Mouse (Mus musculus) thymus, postnatal 4 days (tissue): Measurements from ENCODE around the gene Vmn1r4.
A peak's percentile ranks its signal among the peaks of the same experiment; 100 is the strongest.

Experiments
- DNase-seq: peaks from one replicate; pipeline ENCODE4 v3.0.0; 2021

Vmn1r4 gene

GRCm38 (mm10) chr6:56923726-56924707 lies at the start of gene Vmn1r4, which contains the start of gene Nt5c3:
Gene Vmn1r4, plus strand, starts transcription at chr6:56924015.
Gene Nt5c3, minus strand, starts transcription at chr6:56923932.
- peak; percentile 97 for DNase-seq

GRCm38 (mm10) chr6:56876870-56877269 lies 46.9 kb upstream of the Vmn1r4 start:
- DNase-seq = no peak

GRCm38 (mm10) chr6:56877985-56878384 lies 45.8 kb upstream of the Vmn1r4 start:
- peak; percentile 27 for DNase-seq

GRCm38 (mm10) chr6:56879352-56879955 lies 44.4 kb upstream of the Vmn1r4 start:
- no peak for DNase-seq

GRCm38 (mm10) chr6:56888561-56888960 lies 35.3 kb upstream of the Vmn1r4 start:
- DNase-seq = no peak

- no peak for DNase-seq
Measured at GRCm38 (mm10) chr6:56890762-56891161, 33.1 kb upstream of the Vmn1r4 start.

GRCm38 (mm10) chr6:56899601-56900000 lies 24.2 kb upstream of the Vmn1r4 start:
- no peak for DNase-seq

- no peak for DNase-seq
Measured at GRCm38 (mm10) chr6:56901336-56901735, 22.5 kb upstream of the Vmn1r4 start.

- DNase-seq = peak; percentile 62
Measured at GRCm38 (mm10) chr6:56901824-56902386, 21.9 kb upstream of the Vmn1r4 start.

- peak; percentile 31 for DNase-seq
Measured at GRCm38 (mm10) chr6:56902606-56903520, 21.0 kb upstream of the Vmn1r4 start.

GRCm38 (mm10) chr6:56903831-56904230 lies 20.0 kb upstream of the Vmn1r4 start:
- no peak for DNase-seq

- no peak for DNase-seq
Measured at GRCm38 (mm10) chr6:56904330-56904729, 19.5 kb upstream of the Vmn1r4 start.

- no peak for DNase-seq
Measured at GRCm38 (mm10) chr6:56904982-56905381, 18.8 kb upstream of the Vmn1r4 start.

- no peak for DNase-seq
Measured at GRCm38 (mm10) chr6:56905486-56905885, 18.3 kb upstream of the Vmn1r4 start.

GRCm38 (mm10) chr6:56906121-56906846 lies 17.5 kb upstream of the Vmn1r4 start:
- DNase-seq = no peak

GRCm38 (mm10) chr6:56907973-56908372 lies 15.8 kb upstream of the Vmn1r4 start:
- no peak for DNase-seq

- DNase-seq = no peak
Measured at GRCm38 (mm10) chr6:56908397-56908796, 15.4 kb upstream of the Vmn1r4 start.

- peak; percentile 81 for DNase-seq
Measured at GRCm38 (mm10) chr6:56908912-56909311, 14.9 kb upstream of the Vmn1r4 start.

GRCm38 (mm10) chr6:56910910-56911309 lies 12.9 kb upstream of the Vmn1r4 start:
- no peak for DNase-seq

- DNase-seq = no peak
Measured at GRCm38 (mm10) chr6:56913092-56913858, 10.5 kb upstream of the Vmn1r4 start.

GRCm38 (mm10) chr6:56916279-56916678 lies 7.5 kb upstream of the Vmn1r4 start:
- peak; percentile 62 for DNase-seq
